Mouse (Mus musculus) brain, embryonic 14.5 days (tissue): ENCODE data around the gene Hdac8.

Experiments used
- CTCF ChIP-seq: fragments of 200-500 bp; IDR thresholded peaks from 2 replicates; pipeline ENCODE4 v1.5.1; 2012; ENCODE audit warnings: inconsistent platforms, mild to moderate bottlenecking, moderate library complexity, borderline replicate concordance; ENCODE audit not compliant: insufficient read depth, insufficient read length; ENCODE audit errors: extremely low read depth
- POLR2A ChIP-seq: fragments of 200-500 bp; IDR thresholded peaks from 2 replicates; pipeline ENCODE4 v1.6.1; 2012; ENCODE audit warnings: mild to moderate bottlenecking, inconsistent platforms, borderline replicate concordance; ENCODE audit not compliant: poor library complexity, insufficient read depth, insufficient read length, severe bottlenecking; ENCODE audit errors: extremely low read depth

DNA sequence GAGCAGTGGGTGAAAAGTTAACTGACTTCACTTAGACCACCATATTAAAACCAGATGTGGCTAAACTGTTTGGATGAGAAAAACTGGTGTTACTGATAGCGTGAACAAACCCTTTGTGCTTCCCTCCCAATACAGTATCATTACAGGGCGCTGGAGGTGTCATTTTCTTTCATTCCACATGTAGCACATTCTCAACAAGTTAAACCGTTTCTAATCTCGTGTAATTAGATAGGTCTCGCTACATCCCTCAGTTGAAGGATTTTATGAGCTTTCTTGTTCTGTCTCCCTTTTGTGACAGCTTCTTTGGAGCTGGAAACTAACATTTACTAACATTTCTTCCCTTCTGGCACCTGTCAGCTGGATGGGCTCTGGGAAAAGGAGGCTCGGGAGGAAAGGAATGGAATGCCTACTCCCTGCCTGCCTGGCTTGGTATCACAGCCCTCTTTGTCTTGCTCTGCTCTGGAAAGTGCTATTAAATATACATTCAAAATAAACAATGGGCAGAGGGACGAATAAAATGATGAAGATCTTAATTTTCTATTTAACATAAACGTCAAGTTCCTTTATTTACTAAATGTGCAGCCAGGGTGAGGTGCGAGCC lies 156.2 kb downstream of the Hdac8 start:
- TF ChIP-seq POLR2A (no peak), CTCF (no peak)
